Mouse (Mus musculus) E14TG2a.4 (cell line): ENCODE data around the gene H2-T3.
A peak's percentile ranks its signal among the peaks of the same experiment; 100 is the strongest.
"Not testable (repeated sequence)": the region's sequence is repeated elsewhere in the genome, so short reads cannot be mapped to it uniquely, and the experiment has no call there.

Experiments
- H3K27me3 ChIP-seq: 2 replicates; pipeline ENCODE4 v1.6.1; 2014; ENCODE audit warnings: low read length, control low read depth; ENCODE audit not compliant: insufficient read depth
- H3K36me3 ChIP-seq: 2 replicates; pipeline ENCODE4 v1.6.1; 2014; ENCODE audit warnings: low read length, control low read depth; ENCODE audit not compliant: insufficient read depth
- H3K4me1 ChIP-seq: replicated peaks from 2 replicates; pipeline ENCODE4 v1.6.1; 2014; ENCODE audit warnings: low read depth, low read length, control low read depth
- H3K4me3 ChIP-seq: replicated peaks from 2 replicates; pipeline ENCODE4 v1.5.1; 2014; ENCODE audit warnings: mild to moderate bottlenecking, low read length
- H3K9me3 ChIP-seq: 2 replicates; pipeline ENCODE4 v1.6.1; 2014; ENCODE audit warnings: low read length, control low read depth
- CTCF ChIP-seq: conservative IDR thresholded peaks from 2 replicates; pipeline ENCODE4 v1.5.1; 2014; ENCODE audit warnings: low read length
- NANOG ChIP-seq: IDR thresholded peaks from 2 replicates; pipeline ENCODE4 v1.6.1; 2014; ENCODE audit warnings: borderline replicate concordance, low read length, mixed read lengths
- POU5F1 ChIP-seq: IDR thresholded peaks from 2 replicates; pipeline ENCODE4 v1.6.1; 2014; ENCODE audit warnings: low read length, borderline replicate concordance

H2-T3 gene

GRCm38 (mm10) chr17:36145111-36145860 lies 44.8 kb downstream of the H2-T3 start:
- no peaks in the 10 kb centered on the region for H3K9me3 ChIP-seq
- H3K4me1 ChIP-seq = no peaks in the 10 kb centered on the region
- TF ChIP-seq CTCF (no peak), POU5F1 (no peak), NANOG (no peak)
- H3K27me3 ChIP-seq = peaks cover 6% of the 10 kb centered on the region
- H3K4me3 ChIP-seq = peak overlapping the region; percentile 77
- H3K36me3 ChIP-seq = no peaks in the 10 kb centered on the region

- peaks cover 55% of the 10 kb centered on the region for H3K27me3 ChIP-seq
- H3K36me3 ChIP-seq, H3K4me1 ChIP-seq, H3K4me3 ChIP-seq, H3K9me3 ChIP-seq: not testable (repeated sequence)
Measured at GRCm38 (mm10) chr17:36136299-36136848, 53.7 kb downstream of the H2-T3 start.
